Mouse (Mus musculus) embryonic facial prominence, embryonic 11.5 days (tissue): ENCODE measurements around the gene Fam83f. TPM values are rescaled to one million over a fixed set of nuclear protein-coding genes. Genes with fewer than 3 reads are reported as not detected.

Experiments used
- ATAC-seq: fragments of 200-750 bp; cut with Nextera tagmentation; replicated peaks from 2 replicates; pipeline ENCODE4 v1.8.0; 2017; ENCODE audit warnings: low read depth; ENCODE audit not compliant: insufficient number of reproducible peaks, low FRiP score, low TSS enrichment
- DNase-seq: peaks from one replicate; pipeline ENCODE4 v3.0.0-alpha.2; 2015; ENCODE audit warnings: low spot score
- H3K27ac ChIP-seq: fragments of 300-500 bp; sonication (generic); replicated peaks from 2 replicates; pipeline ENCODE4 v1.5.1; 2014; ENCODE audit warnings: mild to moderate bottlenecking, low read depth, low read length, control low read depth
- H3K27me3 ChIP-seq: fragments of 300-500 bp; sonication (generic); 2 replicates; pipeline ENCODE4 v1.6.1; 2014; ENCODE audit warnings: mild to moderate bottlenecking, low read length, moderate library complexity, mixed read lengths; ENCODE audit not compliant: control insufficient read depth, insufficient read depth
- H3K36me3 ChIP-seq: fragments of 300-500 bp; sonication (generic); replicated peaks from 2 replicates; pipeline ENCODE4 v1.6.1; 2014; ENCODE audit warnings: low read depth, mild to moderate bottlenecking, low read length, moderate library complexity, mixed read lengths; ENCODE audit not compliant: control insufficient read depth, insufficient read depth
- H3K4me1 ChIP-seq: fragments of 300-500 bp; sonication (generic); 2 replicates; pipeline ENCODE4 v1.6.1; 2014; ENCODE audit warnings: low read length, mixed read lengths; ENCODE audit not compliant: control insufficient read depth, insufficient read depth
- H3K4me2 ChIP-seq: fragments of 300-500 bp; sonication (generic); 2 replicates; pipeline ENCODE4 v1.6.1; 2014; ENCODE audit warnings: low read depth, mild to moderate bottlenecking, control low read depth, low read length, moderate library complexity
- H3K4me3 ChIP-seq: fragments of 300-500 bp; sonication (generic); 2 replicates; pipeline ENCODE4 v1.5.1; 2014; ENCODE audit warnings: low read depth, low read length, control low read depth
- H3K9ac ChIP-seq: fragments of 300-500 bp; sonication (generic); replicated peaks from 2 replicates; pipeline ENCODE4 v1.6.1; 2014; ENCODE audit warnings: mild to moderate bottlenecking, control low read depth, low read length
- H3K9me3 ChIP-seq: fragments of 300-500 bp; sonication (generic); replicated peaks from 2 replicates; pipeline ENCODE4 v1.6.1; 2016; ENCODE audit warnings: mild to moderate bottlenecking, low read length, inconsistent platforms, mixed read lengths; ENCODE audit not compliant: control insufficient read depth
- WGBS: fragments of 180-500 bp; shearing (Covaris S2); extraction: QIAGEN DNeasy Blood & Tissue Kit; methylation state at CpG from one replicate; pipeline ENCODE4 v1.1.7; 2014; 5-methylcytosine and 5-hydroxymethylcytosine counted together
- polyA plus RNA-seq: library from polyadenylated mRNA; unstranded; fragments of >200 nt; fragmentation: Nextera tagmentation; extraction: Ambion mirVana; gene quantifications from 2 replicates; pipeline ENCODE4 v1.2.1, GENCODE M21; 2014

Fam83f gene
- polyA plus RNA-seq, 1 experiment from 2014 or later: 1.3 TPM

DNA sequence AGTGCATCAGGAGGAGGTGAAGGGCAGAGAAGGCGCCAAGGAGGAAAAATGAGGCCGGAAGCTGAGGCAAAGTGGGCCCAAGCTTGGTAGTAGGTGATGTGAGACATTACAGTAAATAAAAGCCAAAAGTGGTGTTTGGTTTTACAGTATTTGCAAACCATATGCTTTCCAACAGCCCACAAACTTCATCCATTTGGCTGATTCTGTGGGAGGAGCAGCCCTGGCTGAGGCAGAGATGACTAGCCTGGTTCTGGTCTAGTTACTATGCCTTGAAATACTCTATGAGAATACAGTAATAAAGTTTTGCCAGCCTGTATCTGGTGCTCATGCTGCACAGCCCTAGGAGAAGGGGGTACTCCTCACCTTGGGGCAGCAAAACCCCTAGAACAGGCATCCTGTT, 21.2 kb upstream of the Fam83f start:
- no peak overlapping the region for H3K9ac ChIP-seq
- H3K4me2 ChIP-seq: no peak overlapping the region
- H3K4me1 ChIP-seq: no peaks in the 10 kb centered on the region; the same call in none of the 2 replicates
- no peaks in the 10 kb centered on the region for H3K9me3 ChIP-seq
- H3K27me3 ChIP-seq: no peaks in the 10 kb centered on the region
- H3K36me3 ChIP-seq: no peaks in the 10 kb centered on the region
- no peak overlapping the region for H3K4me3 ChIP-seq
- ATAC-seq (no peak), DNase-seq (no peak)
- no peak overlapping the region for H3K27ac ChIP-seq
- WGBS: 71% methylated on average over 2 of the region's 2 CpGs

DNA sequence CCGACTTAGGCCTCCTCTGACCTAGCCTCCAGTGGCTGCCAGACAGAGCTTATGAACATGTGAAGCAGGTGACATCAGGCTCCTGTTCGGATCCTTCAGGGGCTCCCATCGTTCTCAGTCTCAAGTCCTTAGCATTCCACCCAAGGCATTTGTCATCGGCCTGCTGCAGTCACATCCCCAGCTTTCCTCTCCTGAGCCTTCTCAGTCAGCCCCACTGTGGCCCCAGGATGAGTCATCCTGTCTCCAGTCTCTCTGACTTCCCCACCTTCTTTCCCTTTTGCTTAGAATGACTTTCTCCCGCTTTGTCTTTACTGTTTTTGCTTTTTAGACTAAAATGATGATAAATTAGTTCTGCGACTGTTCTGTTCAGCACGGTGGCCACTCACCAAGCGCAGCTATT, 17.8 kb upstream of the Fam83f start:
- Histone ChIP-seq H3K4me3 (no peak overlapping the region), H3K27ac (no peak overlapping the region), H3K4me1 (no peaks in the 10 kb centered on the region), H3K36me3 (no peaks in the 10 kb centered on the region), H3K9ac (no peak overlapping the region), H3K9me3 (no peaks in the 10 kb centered on the region), H3K27me3 (no peaks in the 10 kb centered on the region), H3K4me2 (no peak overlapping the region)
- no peak for DNase-seq
- no peak for ATAC-seq
- 86% methylated on average over 8 of the region's 8 CpGs for WGBS

DNA sequence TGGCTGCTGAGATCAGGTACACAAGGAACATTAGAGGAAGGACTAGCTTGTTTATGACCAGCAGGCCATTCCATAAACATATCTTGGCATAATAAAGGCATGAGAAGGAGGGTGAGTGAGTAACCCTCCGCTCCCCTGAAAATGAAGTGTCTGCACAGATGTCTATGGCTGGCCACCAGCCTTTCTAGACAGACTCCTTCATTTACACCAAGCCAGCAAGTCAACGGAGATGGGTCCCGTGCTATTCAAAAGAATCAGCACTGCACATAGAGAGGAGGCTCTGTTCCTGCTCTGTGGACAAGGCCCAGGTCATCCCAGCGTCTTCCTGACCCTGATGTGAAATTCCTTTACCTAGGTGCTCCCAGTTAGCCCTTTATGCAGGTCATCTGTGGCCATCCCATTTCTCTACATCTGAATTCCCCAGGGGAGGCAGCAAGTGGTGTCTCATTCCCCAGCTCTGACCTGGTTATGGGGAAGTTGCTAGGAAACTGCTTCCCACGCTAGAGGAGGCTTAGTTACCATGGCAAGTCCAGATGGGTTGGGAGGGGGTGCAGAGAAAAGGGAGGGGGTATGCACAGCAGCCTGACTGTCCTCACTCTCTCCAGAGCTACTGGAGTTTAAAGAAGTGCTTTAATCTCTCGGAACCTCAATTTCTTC, 12.7 kb upstream of the Fam83f start:
- Histone ChIP-seq H3K27ac (no peak overlapping the region), H3K27me3 (no peaks in the 10 kb centered on the region), H3K9ac (no peak overlapping the region), H3K9me3 (no peaks in the 10 kb centered on the region), H3K4me2 (no peak overlapping the region), H3K4me1 (no peaks in the 10 kb centered on the region), H3K36me3 (no peaks in the 10 kb centered on the region), H3K4me3 (no peak overlapping the region)
- ATAC-seq: no peak
- no peak for DNase-seq
- 69% methylated on average over 6 of the region's 6 CpGs for WGBS

DNA sequence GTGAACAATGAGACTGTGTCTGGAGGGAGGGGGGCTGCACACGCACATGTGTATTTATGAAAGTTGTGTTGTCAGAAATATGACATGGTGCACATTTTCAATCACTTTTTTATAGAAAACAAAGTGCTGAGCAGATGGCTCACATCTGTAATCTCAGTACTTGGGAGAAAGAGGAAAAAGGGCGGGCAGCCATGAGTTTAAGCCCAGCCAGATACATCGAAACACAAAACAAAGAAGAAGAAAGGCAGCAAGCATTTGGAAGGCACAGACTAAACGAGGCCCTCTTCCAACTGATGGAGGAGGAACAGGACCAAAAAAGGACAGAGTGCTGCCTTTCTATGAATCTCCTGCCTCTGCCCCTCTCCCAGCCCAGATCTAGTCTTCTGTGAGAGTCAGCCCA, 10.7 kb upstream of the Fam83f start:
- Histone ChIP-seq H3K27ac (no peak overlapping the region), H3K9ac (no peak overlapping the region), H3K4me1 (no peaks in the 10 kb centered on the region), H3K36me3 (no peaks in the 10 kb centered on the region), H3K9me3 (no peaks in the 10 kb centered on the region), H3K27me3 (no peaks in the 10 kb centered on the region), H3K4me3 (no peak overlapping the region), H3K4me2 (no peak overlapping the region)
- WGBS: 55% methylated on average over 4 of the region's 4 CpGs
- ATAC-seq (no peak), DNase-seq (no peak)

DNA sequence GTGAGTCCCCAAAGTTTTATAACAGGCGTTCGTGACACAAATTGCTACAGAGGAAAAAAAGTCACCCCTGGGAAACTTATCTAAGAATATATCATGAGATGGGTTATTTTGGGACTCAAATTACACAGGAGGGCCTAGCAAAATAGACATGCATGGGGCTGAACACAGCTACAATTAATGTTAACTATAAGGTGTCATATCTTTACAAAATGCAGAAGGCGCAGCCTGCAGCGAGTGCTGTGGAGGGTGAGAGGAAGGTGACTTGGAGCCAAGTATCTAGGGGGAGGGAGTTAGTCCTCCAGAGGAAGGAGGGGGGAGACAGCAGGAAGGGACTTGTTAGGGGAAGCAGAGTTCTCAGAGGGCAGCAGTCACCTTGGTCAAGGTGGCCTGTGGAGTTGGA, 7.2 kb upstream of the Fam83f start:
- ATAC-seq (no peak), DNase-seq (no peak)
- Histone ChIP-seq H3K4me1 (no peaks in the 10 kb centered on the region), H3K27ac (no peak overlapping the region), H3K4me3 (no peak overlapping the region), H3K9me3 (no peaks in the 10 kb centered on the region), H3K4me2 (no peak overlapping the region), H3K9ac (no peak overlapping the region), H3K27me3 (no peaks in the 10 kb centered on the region), H3K36me3 (no peaks in the 10 kb centered on the region)
- WGBS: 79% methylated on average over 4 of the region's 4 CpGs

DNA sequence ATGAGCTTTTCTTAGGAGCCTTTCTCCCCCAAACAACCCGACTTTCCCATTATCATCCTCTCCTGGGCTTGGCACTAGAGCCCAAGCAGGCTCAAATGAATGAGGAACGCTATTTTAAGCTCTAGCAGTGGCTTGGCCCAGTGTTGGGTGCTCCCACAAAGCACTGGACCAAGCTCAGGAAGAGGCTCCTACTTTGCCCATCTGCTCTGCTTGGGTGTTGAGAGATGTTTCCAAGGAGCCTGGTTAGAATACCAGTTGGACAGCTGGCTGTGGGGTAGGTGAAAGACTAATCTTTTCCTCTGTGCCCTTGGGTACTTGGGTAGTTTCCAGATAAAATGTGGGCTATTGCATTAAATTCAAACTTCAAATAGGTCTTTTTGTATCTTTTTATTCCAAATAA, 1.2 kb downstream of the Fam83f start:
- no peak for ATAC-seq
- Histone ChIP-seq H3K9ac (no peak overlapping the region), H3K27me3 (peaks cover 19% of the 10 kb centered on the region)

GRCm38 (mm10) chr15:80673337-80674095, 1.9 kb downstream of the Fam83f start:
- H3K4me1 ChIP-seq: peaks cover 4% of the 10 kb centered on the region
- H3K27me3 ChIP-seq: peaks cover 19% of the 10 kb centered on the region
- 64% methylated on average over 4 of the region's 4 CpGs for WGBS
- no peak overlapping the region for H3K4me2 ChIP-seq
- no peaks in the 10 kb centered on the region for H3K9me3 ChIP-seq
- no peak overlapping the region for H3K27ac ChIP-seq
- no peak for DNase-seq
- no peak overlapping the region for H3K4me3 ChIP-seq
- ATAC-seq: no peak
- no peaks in the 10 kb centered on the region for H3K36me3 ChIP-seq
- H3K9ac ChIP-seq: no peak overlapping the region

More for the DNA sequence above, 1.2 kb downstream of the Fam83f start:
- Histone ChIP-seq H3K4me2 (no peak overlapping the region), H3K9me3 (no peaks in the 10 kb centered on the region), H3K4me1 (peaks cover 4% of the 10 kb centered on the region), H3K4me3 (no peak overlapping the region), H3K36me3 (no peaks in the 10 kb centered on the region), H3K27ac (no peak overlapping the region)
- no peak for DNase-seq
- 65% methylated on average over 2 of the region's 2 CpGs for WGBS

DNA sequence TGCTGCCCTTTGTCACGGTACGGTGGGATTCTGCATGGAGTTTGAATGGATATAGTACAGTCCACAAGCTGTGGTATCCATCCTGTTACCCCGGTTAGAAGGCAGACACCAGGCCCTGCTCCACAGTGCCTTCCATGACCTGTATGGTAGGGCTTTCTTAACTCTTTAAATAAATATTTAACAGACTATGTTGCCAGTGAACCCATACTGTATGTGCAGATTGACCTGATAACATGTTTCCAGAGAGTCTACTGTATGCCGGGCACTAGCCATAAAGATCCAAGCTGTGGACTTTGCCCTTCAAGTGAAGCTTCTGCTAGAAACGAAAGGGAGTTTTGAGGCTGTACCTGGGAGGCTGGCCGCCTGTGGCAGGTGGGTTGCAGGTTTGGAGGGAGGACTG, 3.1 kb downstream of the Fam83f start:
- Histone ChIP-seq H3K27ac (no peak overlapping the region), H3K4me2 (no peak overlapping the region), H3K36me3 (no peaks in the 10 kb centered on the region), H3K27me3 (peaks cover 19% of the 10 kb centered on the region), H3K9me3 (no peaks in the 10 kb centered on the region), H3K4me3 (no peak overlapping the region), H3K4me1 (peaks cover 4% of the 10 kb centered on the region), H3K9ac (no peak overlapping the region)
- DNase-seq (no peak), ATAC-seq (no peak)
- 83% methylated on average over 6 of the region's 6 CpGs for WGBS
